Mouse (Mus musculus) C2C12 (cell line): ENCODE measurements around the gene Nfib. TPM values are rescaled to one million over a fixed set of nuclear protein-coding genes. Genes with fewer than 3 reads are reported as not detected.

Experiments
- H3K27me3 ChIP-seq: one replicate; pipeline ENCODE4 v1.6.1; 2011; ENCODE audit not compliant: control insufficient read depth, insufficient read depth, insufficient read length
- H3K36me3 ChIP-seq: one replicate; pipeline ENCODE4 v1.6.1; 2011; ENCODE audit not compliant: control insufficient read depth, insufficient read depth
- H3K4me3 ChIP-seq: one replicate; pipeline ENCODE4 v1.5.1; 2011; ENCODE audit warnings: mild to moderate bottlenecking, control low read depth; ENCODE audit not compliant: poor library complexity, insufficient read depth, severe bottlenecking
- H3K79me2 ChIP-seq: one replicate; pipeline ENCODE4 v1.6.1; 2011; ENCODE audit not compliant: control insufficient read depth, insufficient read depth
- H3K79me3 ChIP-seq: one replicate; pipeline ENCODE4 v1.6.1; 2011; ENCODE audit warnings: low read depth, control low read depth
- H3ac ChIP-seq: one replicate; pipeline ENCODE3; 2011; ENCODE audit warnings: low read depth; ENCODE audit not compliant: control insufficient read depth, insufficient read length
- CEBPB ChIP-seq: IDR thresholded peaks from one replicate; pipeline ENCODE4 v1.6.1; 2011; ENCODE audit warnings: low read depth, mild to moderate bottlenecking, control low read depth, moderate library complexity
- CTCF ChIP-seq: IDR thresholded peaks from one replicate; pipeline ENCODE4 v1.5.1; 2011; ENCODE audit not compliant: control insufficient read depth, insufficient read depth, insufficient read length
- FOSL1 ChIP-seq: IDR thresholded peaks from one replicate; pipeline ENCODE4 v1.8.0; 2011; ENCODE audit warnings: mild to moderate bottlenecking, low read length; ENCODE audit not compliant: poor library complexity, insufficient read depth, severe bottlenecking
- MAX ChIP-seq: IDR thresholded peaks from one replicate; pipeline ENCODE4 v1.6.1; 2011; ENCODE audit warnings: mild to moderate bottlenecking, control low read depth
- MYOD1 ChIP-seq: IDR thresholded peaks from one replicate; pipeline ENCODE4 v1.6.1; 2011; ENCODE audit warnings: low read depth; ENCODE audit not compliant: control insufficient read depth, insufficient read length
- MYOG ChIP-seq: IDR thresholded peaks from one replicate; pipeline ENCODE4 v1.6.1; 2011; ENCODE audit not compliant: control insufficient read depth, insufficient read length; ENCODE audit errors: extremely low read depth
- USF1 ChIP-seq: IDR thresholded peaks from one replicate; pipeline ENCODE4 v1.6.1; 2011; ENCODE audit warnings: low read depth, mild to moderate bottlenecking, control low read depth, moderate library complexity
- polyA plus RNA-seq: library from polyadenylated mRNA; unstranded; fragments of >200 nt; fragmentation: generic; extraction: Trizol; gene quantifications from one replicate; pipeline ENCODE4 v1.2.1, GENCODE M21; 2012; ENCODE audit warnings: missing spikeins

Nfib gene
- polyA plus RNA-seq, 1 experiment: 5.1 TPM

DNA sequence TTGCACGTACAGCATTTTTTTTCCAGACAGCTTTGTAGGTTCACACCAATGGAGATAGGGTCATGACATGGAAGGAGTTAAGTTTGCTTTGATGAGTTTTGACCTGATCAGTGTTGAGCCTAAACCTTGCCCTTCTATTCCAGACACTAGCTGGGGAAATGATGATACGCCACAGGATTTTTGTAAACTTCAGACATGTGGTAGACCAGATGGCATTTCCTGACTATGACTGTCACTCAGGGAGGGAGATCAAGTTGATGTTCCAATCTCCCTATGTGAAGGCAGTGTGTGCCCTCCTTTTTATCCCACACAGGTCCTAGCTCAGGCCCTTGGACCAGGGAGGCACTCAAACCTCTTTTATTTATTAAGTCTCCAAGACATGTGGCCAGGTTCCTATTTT lies 29.4 kb downstream of the Nfib start:
- H3K36me3 ChIP-seq: no peaks in the 10 kb centered on the region
- TF ChIP-seq MYOD1 (no peak), MYOG (no peak), MAX (no peak), CTCF (no peak), CEBPB (no peak), USF1 (no peak), FOSL1 (no peak)
- no peak overlapping the region for H3K4me3 ChIP-seq

DNA sequence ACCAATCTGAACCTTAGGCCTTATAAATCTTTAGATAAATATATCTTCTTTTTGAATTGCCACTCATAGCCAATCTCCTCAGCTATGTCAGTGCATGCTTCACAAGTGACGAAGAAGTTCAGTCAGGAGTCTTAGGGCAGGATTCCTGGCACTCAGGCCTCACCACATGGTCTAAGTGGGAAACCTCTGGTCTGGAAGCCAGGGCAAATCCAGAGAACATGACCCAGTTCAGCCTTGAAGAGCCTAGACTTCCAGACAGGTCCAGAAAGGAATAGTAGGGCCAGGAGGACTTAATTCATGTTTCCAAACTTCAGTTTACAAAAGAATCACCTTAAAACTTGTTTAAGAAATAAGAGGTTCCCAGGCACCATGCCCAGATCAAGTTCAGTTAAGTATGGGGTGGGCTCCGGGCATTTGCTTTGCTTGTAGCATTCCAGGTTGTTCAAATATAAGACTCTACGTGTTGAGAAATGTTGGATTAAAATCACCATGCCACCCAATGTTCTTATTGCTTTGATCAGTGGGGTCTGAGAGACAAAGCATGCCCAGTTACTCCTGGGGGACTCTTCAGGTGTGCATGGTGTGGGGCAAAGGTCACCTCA lies 38.2 kb downstream of the Nfib start:
- no peak overlapping the region for H3ac ChIP-seq
- TF ChIP-seq MYOG (no peak), MYOD1 (no peak), FOSL1 (no peak), USF1 (no peak), CTCF (no peak), MAX (no peak), CEBPB (no peak)
- no peak overlapping the region for H3K4me3 ChIP-seq
- H3K27me3 ChIP-seq: no peaks in the 10 kb centered on the region
- no peaks in the 10 kb centered on the region for H3K79me2 ChIP-seq
- no peaks in the 10 kb centered on the region for H3K79me3 ChIP-seq
- no peaks in the 10 kb centered on the region for H3K36me3 ChIP-seq

More for the DNA sequence above, 29.4 kb downstream of the Nfib start:
- no peaks in the 10 kb centered on the region for H3K79me2 ChIP-seq
- H3ac ChIP-seq: no peak overlapping the region
- no peaks in the 10 kb centered on the region for H3K79me3 ChIP-seq
- no peaks in the 10 kb centered on the region for H3K27me3 ChIP-seq

DNA sequence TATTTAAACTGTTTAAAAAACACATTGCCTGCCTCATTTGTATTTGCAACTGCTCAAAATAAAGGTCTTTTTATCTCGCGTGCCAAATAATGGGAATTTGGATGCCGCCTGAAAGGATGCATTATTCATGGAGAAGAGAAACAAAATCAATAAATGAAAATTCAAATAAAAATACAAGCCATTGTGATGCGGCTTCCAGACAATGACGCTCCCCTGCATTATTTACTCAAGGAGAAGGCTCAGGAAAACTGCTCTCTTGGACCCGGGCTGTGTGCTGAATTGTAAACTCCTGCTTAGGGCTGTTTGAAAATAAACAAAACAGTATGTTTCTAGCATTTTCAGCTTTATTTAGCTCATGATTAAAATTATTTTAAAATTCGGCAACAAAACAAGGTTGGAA lies 41.1 kb downstream of the Nfib start:
- no peaks in the 10 kb centered on the region for H3K79me2 ChIP-seq
- no peak overlapping the region for H3ac ChIP-seq
- H3K79me3 ChIP-seq: no peaks in the 10 kb centered on the region
- no peak for TF ChIP-seq FOSL1
- no peak for TF ChIP-seq CEBPB
- no peak for TF ChIP-seq MYOD1
- TF ChIP-seq CTCF: no peak
- no peak for TF ChIP-seq MAX
- no peak for TF ChIP-seq MYOG
- TF ChIP-seq USF1: no peak
- H3K4me3 ChIP-seq: no peak overlapping the region
- H3K27me3 ChIP-seq: no peaks in the 10 kb centered on the region
- no peaks in the 10 kb centered on the region for H3K36me3 ChIP-seq

DNA sequence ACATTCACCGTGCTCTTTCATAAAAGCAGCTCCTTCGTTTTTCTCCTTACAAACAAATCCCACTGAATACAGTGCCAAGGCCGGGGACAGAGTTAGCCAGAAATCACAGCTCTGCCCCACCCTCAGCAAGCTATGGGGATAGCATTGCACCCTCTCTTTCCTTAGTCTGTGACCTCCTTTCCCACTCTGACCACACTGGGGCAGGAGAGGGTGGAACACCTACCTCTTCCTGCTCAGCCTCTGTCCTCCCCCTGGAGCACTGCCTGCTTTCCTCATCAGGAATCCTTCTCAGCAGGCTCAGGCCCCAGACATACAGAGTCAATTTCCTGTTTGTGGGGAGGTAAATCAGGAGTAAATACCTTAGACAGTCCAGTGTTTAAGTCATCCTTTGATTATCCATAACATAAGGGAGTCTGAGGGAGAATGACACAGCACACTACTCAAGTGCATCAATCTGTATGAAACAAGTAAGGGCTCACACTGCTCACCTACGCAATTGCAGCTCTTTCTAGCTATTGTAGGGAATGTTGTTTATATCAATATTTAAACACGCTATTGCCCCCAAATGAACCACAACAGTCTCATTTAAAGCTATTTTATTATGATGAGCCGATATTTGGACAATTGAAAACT lies 41.7 kb downstream of the Nfib start:
- no peaks in the 10 kb centered on the region for H3K27me3 ChIP-seq
- H3K4me3 ChIP-seq: no peak overlapping the region
- H3K79me2 ChIP-seq: no peaks in the 10 kb centered on the region
- H3K36me3 ChIP-seq: no peaks in the 10 kb centered on the region
- no peaks in the 10 kb centered on the region for H3K79me3 ChIP-seq
- H3ac ChIP-seq: no peak overlapping the region
- TF ChIP-seq MYOD1 (no peak), CEBPB (no peak)

DNA sequence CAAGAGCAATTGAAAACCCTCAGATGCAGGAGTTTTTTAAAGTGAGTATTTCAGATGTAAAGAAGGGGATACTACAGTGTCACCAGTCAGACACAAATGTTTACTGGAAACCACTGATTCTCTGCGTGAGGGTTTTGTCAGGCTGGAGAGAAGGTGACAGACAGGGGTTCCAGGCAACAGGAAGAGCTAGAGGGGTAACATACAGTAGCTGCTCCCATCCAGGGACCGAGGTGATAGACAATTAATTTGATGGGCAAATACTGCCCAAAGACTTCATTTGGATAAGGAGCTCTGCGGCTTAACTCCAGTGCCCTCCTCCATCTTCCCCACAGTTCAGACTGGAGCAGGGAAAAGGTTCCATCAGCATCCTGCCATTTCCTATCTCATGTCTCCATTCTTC lies 42.9 kb downstream of the Nfib start:
- TF ChIP-seq USF1 (no peak), MYOD1 (no peak), FOSL1 (no peak), MAX (no peak), CTCF (no peak), CEBPB (no peak), MYOG (no peak)
- Histone ChIP-seq H3K79me2 (no peaks in the 10 kb centered on the region), H3K27me3 (no peaks in the 10 kb centered on the region), H3K36me3 (no peaks in the 10 kb centered on the region), H3K79me3 (no peaks in the 10 kb centered on the region), H3K4me3 (no peak overlapping the region), H3ac (no peak overlapping the region)

DNA sequence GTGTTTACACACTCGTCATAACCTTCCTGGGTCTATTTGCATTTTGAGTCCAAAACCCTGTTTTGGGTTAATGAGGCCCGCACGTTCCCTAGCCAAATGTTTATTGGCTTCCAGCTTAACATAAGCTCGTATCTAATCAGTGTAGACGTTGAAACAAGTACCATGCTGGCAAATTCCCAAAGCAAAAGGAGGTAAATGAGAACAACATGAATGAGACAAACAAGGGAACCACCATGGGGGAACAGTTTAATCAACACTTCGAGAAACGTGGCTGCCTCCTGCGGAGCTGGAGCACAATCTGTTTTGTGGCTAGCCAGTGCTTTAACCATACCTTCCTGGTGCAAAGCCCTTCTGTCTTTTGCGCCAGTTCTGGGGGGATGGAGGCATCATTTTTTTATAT lies 43.3 kb downstream of the Nfib start:
- no peak for TF ChIP-seq MAX
- Histone ChIP-seq H3K4me3 (no peak overlapping the region), H3K36me3 (no peaks in the 10 kb centered on the region), H3K79me3 (no peaks in the 10 kb centered on the region), H3K27me3 (no peaks in the 10 kb centered on the region), H3ac (no peak overlapping the region), H3K79me2 (no peaks in the 10 kb centered on the region)
